9 mouse cellular contexts compared by ENCODE assay signal in genomic region chr6:88416130-88416758, GRCm38 (mm10). TPM values are rescaled to one million over a fixed set of nuclear protein-coding genes. Genes with fewer than 3 reads are reported as not detected.
A peak's percentile ranks its signal among the peaks of the same experiment; 100 is the strongest.
DNase-seq lines count a peak whose midpoint lies in the region; ATAC-seq lines count a peak whose summit lies in the region.
"Had no signal": no experiment of that assay in that cellular context is flagged by ENCODE, and none has a peak within 500 bp of the region (broad histone marks: within the 10 kb centered on the region; RNA-seq: fewer than 3 reads in every experiment).

No protein-coding gene starts in this region.

- H3K27me3 ChIP-seq in hindbrain, embryonic 14.5 days (ENCODE audit: control insufficient read depth, insufficient read depth, low read length), result no peaks in the 10 kb centered on the region
- H3K27me3 ChIP-seq in limb, embryonic 12.5 days, result no peaks in the 10 kb centered on the region
- H3K27me3 ChIP-seq: midbrain, embryonic 12.5 days had no signal

- no peak overlapping the region for H3K4me3 ChIP-seq in hindbrain, embryonic 14.5 days (replicated peaks; ENCODE audit: low read length)
- H3K4me3 ChIP-seq in limb, embryonic 12.5 days (replicated peaks), result no peak overlapping the region
- H3K4me3 ChIP-seq: midbrain, embryonic 12.5 days had no signal

- H3K9ac ChIP-seq in hindbrain, embryonic 14.5 days, result no peak overlapping the region
- no peak overlapping the region for H3K9ac ChIP-seq in limb, embryonic 12.5 days (replicated peaks)
- H3K9ac ChIP-seq: midbrain, embryonic 12.5 days had no signal

- peak; percentile 64 for ATAC-seq in common myeloid progenitor, adult 5-6 weeks (replicated peaks; ENCODE audit: low read depth, poor library complexity, severe bottlenecking)
- 0 out of 2 replicates have a peak, but pooled peaks have one; percentile 48 for ATAC-seq in hindbrain, embryonic 14.5 days (ENCODE audit: low FRiP score)
- ATAC-seq in limb, embryonic 12.5 days (ENCODE audit: insufficient number of reproducible peaks, insufficient read depth, low FRiP score, low TSS enrichment, low read depth), result no peak

- DNase-seq in left cerebral cortex, postnatal 4 days, result peak; percentile 34
- DNase-seq in left cerebral cortex, adult 9 months (ENCODE audit: low spot score in 2 of 2), result no peak
- DNase-seq in hindbrain, embryonic 14.5 days (ENCODE audit: low spot score), result peak; percentile 35
- DNase-seq in testis, postnatal 14 days (ENCODE audit: low spot score), result no peak
- DNase-seq in layer of hippocampus, postnatal 36 days, result no peak
- no peak for DNase-seq in MN1 (ENCODE audit: low spot score)

- H3K27ac ChIP-seq in hindbrain, embryonic 14.5 days, result no peak overlapping the region
- 0 out of 2 replicates have a peak overlapping the region, but pooled peaks have one; percentile 24 for H3K27ac ChIP-seq in limb, embryonic 12.5 days
- H3K27ac ChIP-seq: midbrain, embryonic 12.5 days had no signal

- 42% methylated on average over 7 of the region's 7 CpGs for WGBS in hindbrain, embryonic 14.5 days
- WGBS in limb, embryonic 12.5 days, result 47% methylated on average over 7 of the region's 7 CpGs

- no peaks in the 10 kb centered on the region for H3K36me3 ChIP-seq in hindbrain, embryonic 14.5 days (replicated peaks; ENCODE audit: control insufficient read depth, insufficient read depth)
- H3K36me3 ChIP-seq in limb, embryonic 12.5 days, result no peaks in the 10 kb centered on the region
- H3K36me3 ChIP-seq: midbrain, embryonic 12.5 days had no signal

- no peaks in the 10 kb centered on the region for H3K9me3 ChIP-seq in hindbrain, embryonic 14.5 days (ENCODE audit: control insufficient read depth, low read length)
- H3K9me3 ChIP-seq in limb, embryonic 12.5 days, result no peaks in the 10 kb centered on the region
- H3K9me3 ChIP-seq: midbrain, embryonic 12.5 days had no signal

- H3K4me1 ChIP-seq in hindbrain, embryonic 14.5 days (replicated peaks; ENCODE audit: control insufficient read depth, insufficient read depth, low read length), result peaks cover 4% of the 10 kb centered on the region; the same call in 1 of the 2 replicates
- peaks cover 26% of the 10 kb centered on the region for H3K4me1 ChIP-seq in limb, embryonic 12.5 days (replicated peaks)

- intact Hi-C loops in left cerebral cortex, postnatal 4 days (cut with DNase I), result no loop called here

- H3K4me2 ChIP-seq in hindbrain, embryonic 14.5 days (replicated peaks), result no peak overlapping the region
- H3K4me2 ChIP-seq in limb, embryonic 12.5 days, result no peak overlapping the region
- H3K4me2 ChIP-seq: midbrain, embryonic 12.5 days had no signal

RNA-seq across cellular contexts. Expression of gene Eefsec, which starts 30.1 kb away (rescaled TPM):
- total RNA-seq in left cerebral cortex, postnatal 4 days (2021), result 10 to 100 TPM; 23.3 to 24.0 TPM
- 16.9 and 18.7 TPM in 2 replicates for total RNA-seq in common myeloid progenitor, adult 5-6 weeks (2017)
- polyA plus RNA-seq in hindbrain, embryonic 14.5 days (2014; fragmentation: Nextera tagmentation; extraction: Ambion mirVana), result 27.5 and 28.9 TPM in 2 replicates
- polyA plus RNA-seq in limb, embryonic 12.5 days (2016; fragmentation: Nextera tagmentation; extraction: Ambion mirVana), result 36.5 and 37.3 TPM in 2 replicates
- 10 to 100 TPM; 23.6 to 24.1 TPM for total RNA-seq in layer of hippocampus, postnatal 36 days (2021)

RNA-seq across cellular contexts. Expression of gene Ruvbl1, which starts 49.0 kb away (rescaled TPM):
- 10 to 100 TPM; 41.2 to 46.3 TPM for total RNA-seq in left cerebral cortex, postnatal 4 days (2021)
- total RNA-seq in common myeloid progenitor, adult 5-6 weeks (2017), result 187 and 204 TPM in 2 replicates
- polyA plus RNA-seq in hindbrain, embryonic 14.5 days (2014; fragmentation: Nextera tagmentation; extraction: Ambion mirVana), result 86.0 and 97.6 TPM in 2 replicates
- polyA plus RNA-seq in limb, embryonic 12.5 days (2016; fragmentation: Nextera tagmentation; extraction: Ambion mirVana), result 160 and 161 TPM in 2 replicates
- 10 to 100 TPM; 39.2 to 40.6 TPM for total RNA-seq in layer of hippocampus, postnatal 36 days (2021)

Comparison
In these comparisons a context has a peak if more than half of its experiments do, and no peak if none do; other contexts are left out.
1. DNase-seq: peak in left cerebral cortex, postnatal 4 days (single experiment) and hindbrain, embryonic 14.5 days (single experiment); none in left cerebral cortex, adult 9 months (0 of 2), testis, postnatal 14 days (single experiment), layer of hippocampus, postnatal 36 days (0 of 2) and MN1 (single experiment).